Comparison of ENCODE assay signal across 23 mouse cellular contexts in genomic region chr5:149206286-149206685, GRCm38 (mm10).
"Had no signal": no experiment of that assay in that cellular context is flagged by ENCODE, and none has a peak within 500 bp of the region (broad histone marks: within the 10 kb centered on the region; RNA-seq: fewer than 3 reads in every experiment).

No protein-coding gene starts in this region.

- H3K27me3 ChIP-seq: heart, embryonic 12.5 days; hindbrain, embryonic 13.5 days; hindbrain, embryonic 15.5 days; kidney, embryonic 15.5 days; limb, embryonic 13.5 days; limb, embryonic 15.5 days; liver, embryonic 12.5 days had no signal

- H3K4me3 ChIP-seq: heart, embryonic 12.5 days; hindbrain, embryonic 13.5 days; hindbrain, embryonic 15.5 days; kidney, embryonic 15.5 days; limb, embryonic 13.5 days; limb, embryonic 15.5 days; liver, embryonic 12.5 days had no signal

- DNase-seq: gastrocnemius, postnatal 10 days; gastrocnemius, postnatal 25 days; heart, adult 18-20 months; heart, postnatal 10 days; heart, postnatal 36 days; kidney, adult 11 months; kidney, adult 2 months; kidney, adult 9 months; kidney, postnatal 14 days; kidney, postnatal 36 days; layer of hippocampus, adult 9-11 months; layer of hippocampus, postnatal 36 days; left cerebral cortex, postnatal 4 days had no signal

- H3K27ac ChIP-seq: hindbrain, embryonic 13.5 days; hindbrain, embryonic 15.5 days; hindbrain, postnatal 0 days; kidney, embryonic 15.5 days; kidney, postnatal 0 days; limb, embryonic 15.5 days; liver, embryonic 12.5 days; liver, embryonic 14.5 days had no signal

- H3K4me1 ChIP-seq: heart, embryonic 12.5 days; hindbrain, embryonic 15.5 days had no signal

- H3K9me3 ChIP-seq: heart, embryonic 12.5 days; hindbrain, embryonic 13.5 days; hindbrain, embryonic 15.5 days; kidney, embryonic 15.5 days; limb, embryonic 13.5 days; limb, embryonic 15.5 days; liver, embryonic 12.5 days had no signal
